ENCODE assay signal across 29 mouse cellular contexts in the genomic region with DNA sequence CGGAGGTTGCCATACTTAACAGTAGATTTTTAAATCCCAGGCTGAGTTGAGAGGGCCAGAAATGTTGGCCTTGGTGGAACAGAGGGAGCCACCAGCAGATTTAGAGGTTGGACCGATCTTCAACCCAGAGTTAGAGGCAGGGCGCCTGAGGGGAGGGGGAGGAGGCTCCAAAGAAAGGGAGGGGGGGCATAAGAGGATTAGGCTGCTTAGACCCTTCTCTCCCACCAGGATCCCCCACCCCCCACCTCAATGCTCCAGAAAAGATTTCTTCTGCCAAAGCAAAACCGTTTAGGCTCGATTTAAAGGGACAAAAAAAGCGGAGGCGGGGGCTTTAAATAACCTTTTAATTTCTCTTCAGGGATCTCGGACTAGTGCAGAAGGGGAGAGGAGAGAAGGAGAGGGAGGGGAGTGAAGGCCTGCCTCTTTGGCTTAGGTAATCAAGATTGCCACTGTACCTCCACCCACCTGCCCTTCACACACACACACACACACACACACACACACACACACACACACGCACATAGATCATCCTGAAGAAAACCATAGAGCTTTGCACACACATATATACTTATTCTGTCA. TPM values are rescaled to one million over a fixed set of nuclear protein-coding genes. Genes with fewer than 3 reads are reported as not detected.
A peak's percentile ranks its signal among the peaks of the same experiment; 100 is the strongest.
DNase-seq lines count a peak whose midpoint lies in the region; ATAC-seq lines count a peak whose summit lies in the region.
"Had no signal": no experiment of that assay in that cellular context is flagged by ENCODE, and none has a peak within 500 bp of the region (broad histone marks: within the 10 kb centered on the region; RNA-seq: fewer than 3 reads in every experiment).

No protein-coding gene starts in this region.

- no peaks in the 10 kb centered on the region for H3K36me3 ChIP-seq in kidney, embryonic 16.5 days (ENCODE audit: insufficient read depth, low read length)
- H3K36me3 ChIP-seq in midbrain, embryonic 12.5 days, result no peaks in the 10 kb centered on the region
- H3K36me3 ChIP-seq in midbrain, embryonic 16.5 days (ENCODE audit: control insufficient read depth, insufficient read depth, low read length), result no peaks in the 10 kb centered on the region
- no peaks in the 10 kb centered on the region for H3K36me3 ChIP-seq in midbrain, embryonic 13.5 days
- H3K36me3 ChIP-seq: embryonic facial prominence, embryonic 12.5 days; embryonic facial prominence, embryonic 15.5 days; forebrain, embryonic 12.5 days; G1E; hindbrain, embryonic 10.5 days; hindbrain, embryonic 13.5 days had no signal

- peaks cover 100% of the 10 kb centered on the region for H3K27me3 ChIP-seq in kidney, embryonic 16.5 days (ENCODE audit: insufficient read depth, low read length)
- peaks cover 96% of the 10 kb centered on the region for H3K27me3 ChIP-seq in midbrain, embryonic 12.5 days
- peaks cover 65% of the 10 kb centered on the region for H3K27me3 ChIP-seq in midbrain, embryonic 16.5 days (ENCODE audit: control insufficient read depth, insufficient read depth, low read depth, low read length)
- peaks cover 93% of the 10 kb centered on the region for H3K27me3 ChIP-seq in midbrain, embryonic 13.5 days

- H3K9me3 ChIP-seq in kidney, embryonic 16.5 days (ENCODE audit: low read length), result no peaks in the 10 kb centered on the region
- no peaks in the 10 kb centered on the region for H3K9me3 ChIP-seq in midbrain, embryonic 12.5 days
- H3K9me3 ChIP-seq in midbrain, embryonic 16.5 days (replicated peaks; ENCODE audit: control insufficient read depth, low read length, poor library complexity, severe bottlenecking), result no peaks in the 10 kb centered on the region
- H3K9me3 ChIP-seq in midbrain, embryonic 13.5 days, result no peaks in the 10 kb centered on the region
- H3K9me3 ChIP-seq: embryonic facial prominence, embryonic 12.5 days; embryonic facial prominence, embryonic 15.5 days; forebrain, embryonic 12.5 days; G1E; hindbrain, embryonic 10.5 days; hindbrain, embryonic 13.5 days had no signal

- no peak overlapping the region for H3K4me2 ChIP-seq in kidney, embryonic 16.5 days (replicated peaks; ENCODE audit: low read depth, low read length)
- no peak overlapping the region for H3K4me2 ChIP-seq in midbrain, embryonic 12.5 days (replicated peaks)
- H3K4me2 ChIP-seq in midbrain, embryonic 16.5 days (ENCODE audit: low read length), result no peak overlapping the region
- H3K4me2 ChIP-seq in midbrain, embryonic 13.5 days (replicated peaks), result no peak overlapping the region
- H3K4me2 ChIP-seq: embryonic facial prominence, embryonic 12.5 days; embryonic facial prominence, embryonic 15.5 days; forebrain, embryonic 12.5 days; heart, embryonic 11.5 days; hindbrain, embryonic 13.5 days had no signal

- no peak overlapping the region for H3K27ac ChIP-seq in kidney, embryonic 16.5 days (ENCODE audit: low read length)
- H3K27ac ChIP-seq in midbrain, embryonic 12.5 days (replicated peaks), result no peak overlapping the region
- H3K27ac ChIP-seq in midbrain, embryonic 16.5 days (ENCODE audit: low read length), result no peak overlapping the region
- no peak overlapping the region for H3K27ac ChIP-seq in midbrain, embryonic 13.5 days
- H3K27ac ChIP-seq: embryonic facial prominence, embryonic 12.5 days; embryonic facial prominence, embryonic 15.5 days; forebrain, embryonic 12.5 days; gastrocnemius, adult 2 months; hindbrain, embryonic 10.5 days; hindbrain, embryonic 13.5 days had no signal

- H3K4me3 ChIP-seq in kidney, embryonic 16.5 days (ENCODE audit: low read length), result no peak overlapping the region
- no peak overlapping the region for H3K4me3 ChIP-seq in midbrain, embryonic 12.5 days
- no peak overlapping the region for H3K4me3 ChIP-seq in midbrain, embryonic 16.5 days (ENCODE audit: low read depth, low read length)
- H3K4me3 ChIP-seq in midbrain, embryonic 13.5 days (replicated peaks), result no peak overlapping the region
- H3K4me3 ChIP-seq: embryonic facial prominence, embryonic 12.5 days; embryonic facial prominence, embryonic 15.5 days; forebrain, embryonic 12.5 days; gastrocnemius, adult 2 months; hindbrain, embryonic 10.5 days; hindbrain, embryonic 13.5 days had no signal

- DNase-seq in kidney, adult 18-20 months, result no peak
- DNase-seq in lung, postnatal 14 days, result no peak
- DNase-seq: adrenal gland, postnatal 10 days; adrenal gland, postnatal 36 days; B cell, adult 2 months; cerebellum, adult 11 months; cerebellum, adult 2 months; cerebellum, adult 9-11 months; cerebellum, postnatal 25 days; gastrocnemius, adult 2 months; gastrocnemius, postnatal 14 days; heart, adult 11 months; heart, postnatal 36 days had no signal

- ATAC-seq in kidney, embryonic 16.5 days (ENCODE audit: low FRiP score, low TSS enrichment), result peak; percentile 17; the same call in 1 of the 2 replicates
- peak; percentile 39; the same call in 1 of the 2 replicates for ATAC-seq in midbrain, embryonic 12.5 days (ENCODE audit: low FRiP score, low read depth)
- no peak for ATAC-seq in midbrain, embryonic 16.5 days
- ATAC-seq in midbrain, embryonic 13.5 days, result peak; percentile 29; the same call in 1 of the 2 replicates
- ATAC-seq: forebrain, embryonic 16.5 days; hindbrain, embryonic 16.5 days; Patski had no signal

- H3K9ac ChIP-seq in kidney, embryonic 16.5 days (replicated peaks; ENCODE audit: low read length), result no peak overlapping the region
- no peak overlapping the region for H3K9ac ChIP-seq in midbrain, embryonic 12.5 days (replicated peaks)
- H3K9ac ChIP-seq in midbrain, embryonic 16.5 days (ENCODE audit: low read depth, low read length), result no peak overlapping the region
- H3K9ac ChIP-seq in midbrain, embryonic 13.5 days (replicated peaks), result no peak overlapping the region
- H3K9ac ChIP-seq: embryonic facial prominence, embryonic 12.5 days; embryonic facial prominence, embryonic 15.5 days; forebrain, embryonic 12.5 days; hindbrain, embryonic 13.5 days had no signal

- peaks cover 15% of the 10 kb centered on the region for H3K4me1 ChIP-seq in kidney, embryonic 16.5 days (ENCODE audit: insufficient read depth, low read length)
- H3K4me1 ChIP-seq in midbrain, embryonic 12.5 days, result peaks cover 47% of the 10 kb centered on the region
- peaks cover 19% of the 10 kb centered on the region for H3K4me1 ChIP-seq in midbrain, embryonic 16.5 days (ENCODE audit: control insufficient read depth, insufficient read depth, low read length)
- peaks cover 57% of the 10 kb centered on the region for H3K4me1 ChIP-seq in midbrain, embryonic 13.5 days (replicated peaks)

- WGBS in kidney, embryonic 16.5 days, result 9% methylated on average over 9 of the region's 9 CpGs
- 4% methylated on average over 9 of the region's 9 CpGs for WGBS in midbrain, embryonic 12.5 days
- 7% methylated on average over 8 of the region's 9 CpGs for WGBS in midbrain, embryonic 16.5 days
- 5% methylated on average over 7 of the region's 9 CpGs for WGBS in midbrain, embryonic 13.5 days

RNA-seq across cellular contexts. Expression of a gene that starts 1.6 kb away (rescaled TPM):
- polyA plus RNA-seq in kidney, embryonic 16.5 days (2015; fragmentation: Nextera tagmentation; extraction: Ambion mirVana), result not detected in 2 replicates
- 18.2 and 18.3 TPM in 2 replicates for polyA plus RNA-seq in midbrain, embryonic 12.5 days (2016; fragmentation: Nextera tagmentation; extraction: Ambion mirVana)
- polyA plus RNA-seq in midbrain, embryonic 16.5 days (2015; fragmentation: Nextera tagmentation; extraction: Ambion mirVana), result 6.1 and 12.0 TPM in 2 replicates
- polyA plus RNA-seq in midbrain, embryonic 13.5 days (2015; fragmentation: Nextera tagmentation; extraction: Ambion mirVana), result 10.9 and 11.7 TPM in 2 replicates
- polyA plus RNA-seq: forebrain, embryonic 16.5 days; G1E; heart, embryonic 11.5 days; heart, embryonic 14.5 days; heart, postnatal 0 days; Patski had no signal

RNA-seq across cellular contexts. Expression of a gene that starts 50.9 kb away (rescaled TPM):
- polyA plus RNA-seq in kidney, embryonic 16.5 days (2015; fragmentation: Nextera tagmentation; extraction: Ambion mirVana), result 0.10 TPM in 1 of 2 replicates, not detected in the other
- 0.42 and 0.50 TPM in 2 replicates for polyA plus RNA-seq in midbrain, embryonic 12.5 days (2016; fragmentation: Nextera tagmentation; extraction: Ambion mirVana)
- polyA plus RNA-seq in midbrain, embryonic 16.5 days (2015; fragmentation: Nextera tagmentation; extraction: Ambion mirVana), result 0.48 and 0.55 TPM in 2 replicates
- 0.12 and 0.32 TPM in 2 replicates for polyA plus RNA-seq in midbrain, embryonic 13.5 days (2015; fragmentation: Nextera tagmentation; extraction: Ambion mirVana)
- polyA plus RNA-seq: embryonic facial prominence, embryonic 12.5 days; forebrain, embryonic 12.5 days; G1E; heart, embryonic 11.5 days; heart, embryonic 14.5 days; heart, postnatal 0 days; hindbrain, embryonic 10.5 days; Patski had no signal

RNA-seq across cellular contexts. Expression of a gene that starts 57.1 kb away (rescaled TPM):
- 0.07 TPM in 1 of 2 replicates, not detected in the other for polyA plus RNA-seq in kidney, embryonic 16.5 days (2015; fragmentation: Nextera tagmentation; extraction: Ambion mirVana)
- polyA plus RNA-seq in midbrain, embryonic 12.5 days (2016; fragmentation: Nextera tagmentation; extraction: Ambion mirVana), result not detected in 2 replicates
- polyA plus RNA-seq in midbrain, embryonic 16.5 days (2015; fragmentation: Nextera tagmentation; extraction: Ambion mirVana), result 0.18 TPM in 1 of 2 replicates, not detected in the other
- 0.24 TPM in 1 of 2 replicates, not detected in the other for polyA plus RNA-seq in midbrain, embryonic 13.5 days (2015; fragmentation: Nextera tagmentation; extraction: Ambion mirVana)
- polyA plus RNA-seq: embryonic facial prominence, embryonic 12.5 days; embryonic facial prominence, embryonic 15.5 days; forebrain, embryonic 12.5 days; G1E; heart, embryonic 11.5 days; heart, embryonic 14.5 days; heart, postnatal 0 days; hindbrain, embryonic 10.5 days; hindbrain, embryonic 13.5 days; Patski had no signal
